In genomic region chr10:79594872-79595589, GRCm38 (mm10) we compare ENCODE assay signal across 8 mouse cellular contexts. TPM values are rescaled to one million over a fixed set of nuclear protein-coding genes. Genes with fewer than 3 reads are reported as not detected.
DNase-seq lines count a peak whose midpoint lies in the region; ATAC-seq lines count a peak whose summit lies in the region.

No protein-coding gene starts in this region.

- H3K4me3 ChIP-seq in forebrain, embryonic 13.5 days: no peak overlapping the region
- 0 out of 2 replicates have a peak overlapping the region, but pooled peaks have one; percentile 5 for H3K4me3 ChIP-seq in hindbrain, embryonic 14.5 days (replicated peaks; ENCODE audit: low read length)

- peak; percentile 94 for ATAC-seq in forebrain, embryonic 13.5 days
- peak; percentile 92 for ATAC-seq in hindbrain, embryonic 14.5 days (ENCODE audit: low FRiP score)

- H3K9ac ChIP-seq in forebrain, embryonic 13.5 days: no peak overlapping the region
- H3K9ac ChIP-seq in hindbrain, embryonic 14.5 days: no peak overlapping the region

- peak overlapping the region; percentile 27 for H3K4me2 ChIP-seq in forebrain, embryonic 13.5 days
- peak overlapping the region; percentile 33; the same call in 1 of the 2 replicates for H3K4me2 ChIP-seq in hindbrain, embryonic 14.5 days (replicated peaks)

- WGBS in forebrain, embryonic 13.5 days: 21% methylated on average over 17 of the region's 17 CpGs
- 20% methylated on average over 17 of the region's 17 CpGs for WGBS in hindbrain, embryonic 14.5 days

- no peaks in the 10 kb centered on the region for H3K36me3 ChIP-seq in forebrain, embryonic 13.5 days (ENCODE audit: poor library complexity, severe bottlenecking)
- H3K36me3 ChIP-seq in hindbrain, embryonic 14.5 days (replicated peaks; ENCODE audit: control insufficient read depth, insufficient read depth): no peaks in the 10 kb centered on the region

- no peaks in the 10 kb centered on the region for H3K9me3 ChIP-seq in forebrain, embryonic 13.5 days (replicated peaks)
- H3K9me3 ChIP-seq in hindbrain, embryonic 14.5 days (ENCODE audit: control insufficient read depth, low read length): no peaks in the 10 kb centered on the region

- peak; percentile 28 for DNase-seq in ovary, postnatal 36 days (ENCODE audit: low spot score)
- no peak for DNase-seq in ovary, postnatal 10 days (ENCODE audit: low spot score)
- peak; percentile 55 for DNase-seq in cerebellum, adult 11 months
- peak; percentile 89 for DNase-seq in hindbrain, embryonic 14.5 days (ENCODE audit: low spot score)
- DNase-seq in layer of hippocampus, postnatal 14 days (ENCODE audit: low spot score in 2 of 2): peak; percentile 59 to 74
- DNase-seq in lung, postnatal 36 days: peak; percentile 59
- DNase-seq in right cerebral cortex, adult 2 months (ENCODE audit: low spot score in 2 of 2): peak; percentile 71 to 74

- H3K4me1 ChIP-seq in forebrain, embryonic 13.5 days: no peaks in the 10 kb centered on the region
- no peaks in the 10 kb centered on the region for H3K4me1 ChIP-seq in hindbrain, embryonic 14.5 days (replicated peaks; ENCODE audit: control insufficient read depth, insufficient read depth, low read length)

- peaks cover 19% of the 10 kb centered on the region for H3K27me3 ChIP-seq in forebrain, embryonic 13.5 days
- H3K27me3 ChIP-seq in hindbrain, embryonic 14.5 days (ENCODE audit: control insufficient read depth, insufficient read depth, low read length): peaks cover 10% of the 10 kb centered on the region

- no peak overlapping the region for H3K27ac ChIP-seq in forebrain, embryonic 13.5 days
- H3K27ac ChIP-seq in hindbrain, embryonic 14.5 days: no peak overlapping the region

RNA-seq across cellular contexts. Expression of gene Theg, which starts 7.9 kb away (rescaled TPM):
- not detected in 2 replicates for polyA plus RNA-seq in forebrain, embryonic 13.5 days (2015; fragmentation: Nextera tagmentation; extraction: Ambion mirVana)
- polyA plus RNA-seq in hindbrain, embryonic 14.5 days (2014; fragmentation: Nextera tagmentation; extraction: Ambion mirVana): not detected in 2 replicates
- not detected for total RNA-seq in layer of hippocampus, postnatal 14 days (2021)

RNA-seq across cellular contexts. Expression of gene C2cd4c, which starts 18.8 kb away (rescaled TPM):
- polyA plus RNA-seq in forebrain, embryonic 13.5 days (2015; fragmentation: Nextera tagmentation; extraction: Ambion mirVana): 0.08 and 0.11 TPM in 2 replicates
- 0.99 and 1.2 TPM in 2 replicates for polyA plus RNA-seq in hindbrain, embryonic 14.5 days (2014; fragmentation: Nextera tagmentation; extraction: Ambion mirVana)
- total RNA-seq in layer of hippocampus, postnatal 14 days (2021): 1 to 10 TPM; 6.5 to 8.3 TPM

RNA-seq across cellular contexts. Expression of gene Mier2, which starts 40.0 kb away (rescaled TPM):
- polyA plus RNA-seq in forebrain, embryonic 13.5 days (2015; fragmentation: Nextera tagmentation; extraction: Ambion mirVana): 53.9 and 60.2 TPM in 2 replicates
- polyA plus RNA-seq in hindbrain, embryonic 14.5 days (2014; fragmentation: Nextera tagmentation; extraction: Ambion mirVana): 53.1 and 53.5 TPM in 2 replicates
- total RNA-seq in layer of hippocampus, postnatal 14 days (2021): 10 to 100 TPM; 51.5 to 52.8 TPM

RNA-seq across cellular contexts. Expression of gene Shc2, which starts 42.7 kb away (rescaled TPM):
- polyA plus RNA-seq in forebrain, embryonic 13.5 days (2015; fragmentation: Nextera tagmentation; extraction: Ambion mirVana): 8.2 and 11.4 TPM in 2 replicates
- polyA plus RNA-seq in hindbrain, embryonic 14.5 days (2014; fragmentation: Nextera tagmentation; extraction: Ambion mirVana): 19.8 and 20.8 TPM in 2 replicates
- 10 to 100 TPM; 42.7 to 44.5 TPM for total RNA-seq in layer of hippocampus, postnatal 14 days (2021)

RNA-seq across cellular contexts. Expression of gene Odf3l2, which starts 50.5 kb away (rescaled TPM):
- 0.13 TPM in 1 of 2 replicates, not detected in the other for polyA plus RNA-seq in forebrain, embryonic 13.5 days (2015; fragmentation: Nextera tagmentation; extraction: Ambion mirVana)
- polyA plus RNA-seq in hindbrain, embryonic 14.5 days (2014; fragmentation: Nextera tagmentation; extraction: Ambion mirVana): 0.27 and 0.31 TPM in 2 replicates
- total RNA-seq in layer of hippocampus, postnatal 14 days (2021): under 1 TPM; 0.52 to 0.53 TPM
